Mouse (Mus musculus): Measurements from ENCODE around the gene Amy2a5.
"Not testable (repeated sequence)": the region's sequence is repeated elsewhere in the genome, so short reads cannot be mapped to it uniquely, and the experiment has no call there.

DNA sequence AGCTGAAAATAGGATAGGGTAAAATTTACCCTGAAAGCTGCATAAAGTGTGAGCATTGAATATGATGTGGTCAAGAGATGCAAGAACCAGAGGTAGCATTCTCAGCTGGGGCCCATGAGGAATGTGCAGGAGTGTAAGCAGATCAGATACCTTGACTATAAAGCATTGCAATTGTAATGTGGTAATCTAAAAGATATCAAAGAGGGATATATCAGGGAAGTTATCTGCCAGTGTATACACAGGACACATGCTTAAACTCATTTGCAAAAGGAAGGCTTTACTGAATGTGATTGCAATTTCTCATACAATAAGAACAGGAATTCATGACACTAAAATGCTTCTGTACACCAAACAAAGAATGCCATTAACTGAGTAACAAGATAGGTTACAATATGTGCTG, 20.9 kb upstream of the Amy2a5 start:
- TF ChIP-seq GATA1 (IDR thresholded peaks at IDR 0.05; ENCODE audit: borderline replicate concordance, low read length); FLI1 (IDR thresholded peaks at IDR 0.05; ENCODE audit: low read length): not testable (repeated sequence)

Measured in megakaryocyte, embryonic 14.5 days (primary cell).